Mouse (Mus musculus) forebrain, embryonic 13.5 days (tissue): ENCODE measurements at regions not wholly inside any gene's neighbourhood (a gene's known extent, or its start where the extent isn't known, plus 50 kb on each side); places are given as distances from the start of the nearest gene placed in this dataset.

Experiments
- ATAC-seq: fragments of 200-750 bp; cut with Nextera tagmentation; 2 replicates; pipeline ENCODE4 v1.8.0; 2017
- H3K27ac ChIP-seq: fragments of 300-500 bp; sonication (generic); 2 replicates; pipeline ENCODE4 v1.5.1; 2015; ENCODE audit warnings: inconsistent platforms, mild to moderate bottlenecking, moderate library complexity
- H3K27me3 ChIP-seq: fragments of 300-500 bp; sonication (generic); 2 replicates; pipeline ENCODE4 v1.6.1; 2015; ENCODE audit warnings: mild to moderate bottlenecking, inconsistent platforms
- H3K36me3 ChIP-seq: fragments of 300-500 bp; sonication (generic); 2 replicates; pipeline ENCODE4 v1.6.1; 2015; ENCODE audit warnings: mild to moderate bottlenecking, inconsistent platforms; ENCODE audit not compliant: poor library complexity, severe bottlenecking
- H3K4me1 ChIP-seq: fragments of 300-500 bp; sonication (generic); 2 replicates; pipeline ENCODE4 v1.6.1; 2015; ENCODE audit warnings: inconsistent platforms
- H3K4me2 ChIP-seq: fragments of 300-500 bp; sonication (generic); 2 replicates; pipeline ENCODE4 v1.6.1; 2015; ENCODE audit warnings: inconsistent platforms, mild to moderate bottlenecking, moderate library complexity
- H3K4me3 ChIP-seq: fragments of 300-500 bp; sonication (generic); 2 replicates; pipeline ENCODE4 v1.5.1; 2015; ENCODE audit warnings: mild to moderate bottlenecking, inconsistent platforms
- H3K9ac ChIP-seq: fragments of 300-500 bp; sonication (generic); 2 replicates; pipeline ENCODE4 v1.6.1; 2015; ENCODE audit warnings: mild to moderate bottlenecking, inconsistent platforms
- H3K9me3 ChIP-seq: fragments of 300-500 bp; sonication (generic); replicated peaks from 2 replicates; pipeline ENCODE4 v1.6.1; 2016; ENCODE audit warnings: inconsistent platforms
- WGBS: fragments of 180-500 bp; shearing (Covaris S2); methylation state at CpG from one replicate; pipeline ENCODE4 v1.1.7; 2015; 5-methylcytosine and 5-hydroxymethylcytosine counted together

DNA sequence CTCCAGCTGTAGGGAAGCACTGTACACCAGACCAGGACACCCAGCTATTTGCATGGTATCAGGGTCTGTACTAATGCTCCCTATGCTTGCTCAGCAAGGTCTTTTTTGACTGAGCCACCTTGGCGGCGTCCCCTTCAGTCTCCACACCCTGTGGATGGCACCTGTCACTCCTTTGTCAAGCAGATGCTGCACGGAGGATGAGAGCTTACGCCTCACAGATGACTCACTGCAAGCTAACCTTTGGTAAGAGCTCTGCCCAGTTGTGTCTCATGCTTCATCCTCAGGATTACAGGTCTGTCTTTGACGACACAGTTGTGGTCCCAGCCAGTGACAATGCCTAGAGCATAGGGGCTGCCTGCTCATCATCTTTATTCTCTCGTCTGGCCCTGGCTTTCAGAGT, 124.4 kb downstream of the Zfp706 start:
- H3K36me3 ChIP-seq, result no peaks in the 10 kb centered on the region
- H3K9ac ChIP-seq, result no peak overlapping the region
- ATAC-seq, result no peak
- no peak overlapping the region for H3K27ac ChIP-seq
- 83% methylated on average over 6 of the region's 6 CpGs for WGBS
- no peaks in the 10 kb centered on the region for H3K27me3 ChIP-seq
- no peak overlapping the region for H3K4me3 ChIP-seq
- H3K4me1 ChIP-seq, result no peaks in the 10 kb centered on the region
- no peaks in the 10 kb centered on the region for H3K9me3 ChIP-seq
- H3K4me2 ChIP-seq, result no peak overlapping the region

DNA sequence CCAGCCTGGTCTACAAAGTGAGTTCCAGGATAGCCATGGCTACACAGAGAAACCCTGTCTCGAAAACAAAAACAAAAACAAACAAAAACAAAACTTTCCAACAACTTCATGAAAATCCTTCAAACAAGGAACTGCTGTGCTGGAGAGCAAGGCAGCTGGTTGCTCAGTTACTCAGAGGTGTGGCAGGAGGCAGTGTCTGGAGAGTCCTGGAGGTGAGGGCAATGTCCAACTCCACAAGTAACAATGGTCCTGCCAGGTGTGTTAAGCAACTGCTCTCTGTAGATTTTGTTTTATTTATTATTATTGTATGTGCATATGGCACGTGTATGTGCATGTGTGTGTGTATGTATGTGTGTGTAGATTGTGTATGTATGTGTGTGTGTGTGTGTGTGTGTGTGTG, 126.0 kb downstream of the Zfp706 start:
- H3K4me3 ChIP-seq, result no peak overlapping the region
- WGBS, result 86% methylated on average over 2 of the region's 2 CpGs
- no peaks in the 10 kb centered on the region for H3K4me1 ChIP-seq
- no peaks in the 10 kb centered on the region for H3K36me3 ChIP-seq
- H3K9me3 ChIP-seq, result no peaks in the 10 kb centered on the region
- H3K27me3 ChIP-seq, result no peaks in the 10 kb centered on the region
- H3K4me2 ChIP-seq, result no peak overlapping the region
- H3K9ac ChIP-seq, result no peak overlapping the region
- no peak for ATAC-seq
- H3K27ac ChIP-seq, result no peak overlapping the region

DNA sequence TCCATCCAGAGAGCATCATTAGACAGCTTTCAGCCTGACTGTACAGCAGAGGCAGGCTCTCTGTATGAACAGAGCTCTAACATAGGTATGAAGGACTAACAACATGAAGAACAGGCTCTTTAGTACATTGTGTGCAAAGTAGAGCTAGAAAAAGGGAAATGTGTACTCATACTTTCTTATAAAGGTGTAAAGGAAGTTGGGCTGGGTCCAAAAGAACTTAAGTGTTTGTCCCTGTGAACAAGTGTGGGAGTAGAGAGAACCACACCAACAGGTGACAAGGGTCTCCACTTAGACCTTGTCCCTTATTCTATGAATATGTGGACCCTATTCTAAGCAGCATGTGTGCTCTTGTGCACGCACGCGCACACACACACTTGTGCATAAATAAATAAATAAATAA, 127.0 kb downstream of the Zfp706 start:
- H3K9ac ChIP-seq, result no peak overlapping the region
- WGBS, result 92% methylated on average over 3 of the region's 3 CpGs
- ATAC-seq, result no peak
- no peaks in the 10 kb centered on the region for H3K36me3 ChIP-seq
- no peaks in the 10 kb centered on the region for H3K4me1 ChIP-seq
- H3K4me3 ChIP-seq, result no peak overlapping the region
- no peaks in the 10 kb centered on the region for H3K27me3 ChIP-seq
- H3K27ac ChIP-seq, result no peak overlapping the region
- no peak overlapping the region for H3K4me2 ChIP-seq
- no peaks in the 10 kb centered on the region for H3K9me3 ChIP-seq

DNA sequence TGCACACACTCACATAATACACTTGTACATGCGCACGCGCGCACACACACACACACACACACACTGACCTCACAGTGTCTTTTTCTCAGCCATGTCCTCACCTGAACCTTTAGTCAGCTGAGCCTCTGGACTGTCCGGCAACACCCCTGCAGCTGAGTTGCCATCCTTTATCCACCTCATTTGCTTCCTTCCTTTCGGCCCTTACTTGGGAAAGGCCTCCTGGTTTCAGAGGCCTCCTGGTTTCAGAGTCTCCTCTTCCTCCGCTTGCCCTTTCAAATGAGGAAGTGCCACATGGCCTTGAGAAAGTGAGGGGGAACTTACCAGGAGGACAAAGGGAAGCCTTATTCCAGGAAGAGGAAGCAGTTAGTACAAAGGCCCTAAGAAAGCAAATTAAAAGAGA, 128.0 kb downstream of the Zfp706 start:
- Histone ChIP-seq H3K4me2 (no peak overlapping the region), H3K9ac (no peak overlapping the region), H3K4me3 (no peak overlapping the region), H3K27ac (no peak overlapping the region), H3K36me3 (no peaks in the 10 kb centered on the region), H3K27me3 (no peaks in the 10 kb centered on the region), H3K9me3 (no peaks in the 10 kb centered on the region), H3K4me1 (no peaks in the 10 kb centered on the region)
- ATAC-seq, result no peak
- WGBS, result 90% methylated on average over 7 of the region's 7 CpGs

DNA sequence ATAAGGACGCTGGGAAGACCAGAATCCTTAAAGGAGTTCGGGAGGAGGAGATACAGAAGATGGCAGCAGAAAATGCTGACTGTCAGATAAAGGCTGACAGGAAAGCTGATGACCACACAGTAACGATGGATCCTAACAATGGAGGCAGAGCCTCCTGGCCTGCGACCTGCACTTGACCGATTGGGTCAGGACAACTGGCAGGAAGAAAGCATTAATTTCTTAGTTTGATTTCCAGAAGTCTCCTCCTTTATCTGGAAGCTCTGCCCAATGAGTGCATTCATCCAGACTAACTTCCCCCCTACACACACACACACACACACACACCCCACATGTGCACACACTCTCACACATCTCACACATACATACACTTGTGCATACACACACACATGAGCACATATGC, 128.6 kb downstream of the Zfp706 start:
- H3K36me3 ChIP-seq, result no peaks in the 10 kb centered on the region
- H3K9me3 ChIP-seq, result no peaks in the 10 kb centered on the region
- no peak overlapping the region for H3K4me2 ChIP-seq
- no peak for ATAC-seq
- no peak overlapping the region for H3K4me3 ChIP-seq
- H3K9ac ChIP-seq, result no peak overlapping the region
- H3K27me3 ChIP-seq, result no peaks in the 10 kb centered on the region
- peaks cover 5% of the 10 kb centered on the region for H3K4me1 ChIP-seq
- WGBS, result 36% methylated on average over 5 of the region's 5 CpGs
- H3K27ac ChIP-seq, result no peak overlapping the region

DNA sequence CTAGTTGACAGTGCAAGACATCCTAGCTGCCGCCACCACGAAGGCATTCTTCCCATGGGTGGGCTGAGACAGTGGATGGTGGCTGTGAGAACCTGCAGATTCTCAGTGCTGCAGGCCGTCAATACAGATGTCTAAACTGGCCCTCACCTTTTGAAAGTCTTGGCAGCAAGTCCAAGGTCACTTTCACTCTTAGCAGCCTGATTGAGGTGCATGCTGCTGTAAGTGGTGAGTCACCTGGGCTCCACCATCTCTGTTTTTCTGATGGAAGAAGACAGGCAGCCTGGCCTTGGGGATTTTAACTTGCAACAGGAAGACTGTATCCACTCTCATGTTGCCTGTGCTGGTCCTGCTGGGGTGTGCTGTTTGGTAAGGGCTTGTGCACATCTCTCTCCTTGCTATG, 129.3 kb downstream of the Zfp706 start:
- Histone ChIP-seq H3K4me2 (no peak overlapping the region), H3K9me3 (no peaks in the 10 kb centered on the region), H3K27ac (no peak overlapping the region), H3K36me3 (no peaks in the 10 kb centered on the region), H3K4me3 (no peak overlapping the region), H3K4me1 (peaks cover 12% of the 10 kb centered on the region), H3K27me3 (no peaks in the 10 kb centered on the region), H3K9ac (no peak overlapping the region)
- ATAC-seq, result no peak
- 82% methylated on average over 3 of the region's 3 CpGs for WGBS

DNA sequence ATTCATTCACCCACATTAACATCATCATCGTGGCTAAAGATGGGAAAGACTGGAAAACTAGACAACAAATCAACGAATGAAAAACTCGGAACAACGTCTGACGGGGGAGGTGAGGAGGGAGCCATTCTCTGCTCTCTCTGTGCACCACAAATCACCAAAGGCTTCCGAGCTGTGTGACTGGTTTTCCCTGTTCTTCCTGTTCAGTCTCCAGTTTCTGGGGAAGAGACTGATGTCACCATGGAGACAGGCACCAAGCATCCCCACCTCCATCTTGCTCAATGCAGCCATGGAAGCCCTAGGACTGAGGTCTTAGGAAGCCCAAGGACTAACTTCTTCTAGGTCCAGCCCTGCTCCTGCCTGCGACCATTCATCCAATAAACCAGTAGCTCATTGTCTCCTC, 130.1 kb downstream of the Zfp706 start:
- no peaks in the 10 kb centered on the region for H3K9me3 ChIP-seq
- no peak overlapping the region for H3K4me3 ChIP-seq
- H3K4me1 ChIP-seq, result peaks cover 16% of the 10 kb centered on the region
- H3K9ac ChIP-seq, result no peak overlapping the region
- WGBS, result 83% methylated on average over 7 of the region's 7 CpGs
- no peak overlapping the region for H3K4me2 ChIP-seq
- ATAC-seq, result no peak
- H3K27ac ChIP-seq, result no peak overlapping the region
- no peaks in the 10 kb centered on the region for H3K27me3 ChIP-seq
- no peaks in the 10 kb centered on the region for H3K36me3 ChIP-seq

DNA sequence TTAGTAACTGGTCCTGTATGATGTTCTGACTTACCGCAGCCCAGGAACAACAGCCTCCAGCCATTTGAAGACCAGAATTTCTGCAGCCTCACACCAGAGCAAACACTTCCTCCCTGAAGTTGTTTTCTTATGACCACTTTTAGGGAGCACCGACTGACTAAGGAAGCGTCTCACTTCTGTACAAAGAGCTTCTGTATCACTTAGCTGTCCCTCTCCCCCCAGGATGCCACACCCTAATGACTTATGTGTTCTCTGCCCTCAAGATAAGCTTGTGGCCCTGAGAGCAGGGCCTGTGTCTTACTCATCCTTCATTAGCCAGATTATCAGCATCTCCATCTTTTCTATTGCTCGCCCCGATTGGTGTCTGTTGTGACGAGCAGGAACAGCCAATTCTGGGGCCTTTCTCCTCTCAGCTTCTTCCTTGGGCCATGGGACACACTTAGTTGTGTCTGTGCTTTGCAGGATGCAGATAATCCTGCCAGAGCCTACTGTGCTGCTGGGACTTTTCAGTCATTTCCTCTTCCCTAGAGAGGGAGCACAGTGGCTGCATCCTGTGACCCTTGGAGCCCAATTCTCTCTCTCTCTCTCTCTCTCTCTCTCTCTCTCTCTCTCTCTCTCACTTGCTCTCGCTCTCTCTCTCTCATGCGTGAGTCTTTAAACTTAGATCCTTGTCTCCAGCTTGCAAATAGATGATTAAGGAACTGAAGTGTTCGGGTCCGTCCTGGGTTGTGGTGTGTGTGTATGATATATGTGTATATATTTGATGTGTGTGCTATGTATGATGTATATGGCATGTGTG, 131.4 kb downstream of the Zfp706 start:
- H3K27ac ChIP-seq, result no peak overlapping the region
- H3K4me3 ChIP-seq, result no peak overlapping the region
- H3K4me1 ChIP-seq, result peaks cover 16% of the 10 kb centered on the region
- no peaks in the 10 kb centered on the region for H3K36me3 ChIP-seq
- no peaks in the 10 kb centered on the region for H3K27me3 ChIP-seq
- no peak overlapping the region for H3K4me2 ChIP-seq
- no peak overlapping the region for H3K9ac ChIP-seq
- no peak for ATAC-seq
- 86% methylated on average over 10 of the region's 10 CpGs for WGBS
- H3K9me3 ChIP-seq, result no peaks in the 10 kb centered on the region

DNA sequence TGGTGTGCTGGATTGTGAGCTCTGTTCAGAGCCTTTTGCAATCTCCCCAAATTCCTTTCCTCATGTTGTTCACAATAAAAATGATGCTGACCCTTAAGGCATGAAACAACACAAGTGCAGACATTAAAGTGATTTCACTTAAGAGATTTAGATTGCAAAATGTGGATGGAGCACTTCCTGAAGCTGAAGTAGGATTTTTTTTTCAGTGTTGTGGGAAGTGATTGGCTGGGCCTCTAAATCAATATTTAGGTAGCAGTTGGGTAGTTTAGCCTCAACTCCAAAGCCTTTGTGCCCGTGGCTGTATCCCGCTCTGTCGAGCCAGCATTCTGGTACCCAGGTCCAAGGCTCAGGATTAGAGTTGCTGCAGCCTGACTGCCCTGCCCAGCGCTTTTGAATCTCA, 133.0 kb downstream of the Zfp706 start:
- Histone ChIP-seq H3K27ac (no peak overlapping the region; the same call in 1 of the 2 replicates), H3K4me3 (no peak overlapping the region), H3K27me3 (no peaks in the 10 kb centered on the region), H3K4me2 (no peak overlapping the region), H3K9ac (no peak overlapping the region), H3K4me1 (peaks cover 16% of the 10 kb centered on the region), H3K9me3 (no peaks in the 10 kb centered on the region), H3K36me3 (no peaks in the 10 kb centered on the region)
- no peak for ATAC-seq
- 89% methylated on average over 4 of the region's 4 CpGs for WGBS

DNA sequence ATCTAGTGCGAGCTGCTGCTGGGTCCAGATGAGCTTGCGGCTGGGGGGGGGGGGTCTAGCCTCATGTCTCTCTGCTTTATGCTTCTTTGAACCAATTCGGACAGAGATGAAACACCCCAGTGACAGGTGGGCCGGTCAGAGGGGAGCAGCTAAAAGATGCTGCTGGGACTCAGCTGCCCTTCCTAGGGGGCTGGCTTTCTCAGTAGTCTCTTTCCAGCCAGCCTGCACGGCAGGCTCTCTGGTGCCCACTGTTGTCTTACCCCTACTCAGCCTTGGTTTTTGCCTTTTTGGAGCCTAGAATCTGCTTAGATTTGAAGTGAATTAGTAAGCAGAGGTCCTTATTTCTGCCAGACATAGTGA, 133.7 kb downstream of the Zfp706 start:
- Histone ChIP-seq H3K4me3 (no peak overlapping the region), H3K9me3 (no peaks in the 10 kb centered on the region), H3K36me3 (no peaks in the 10 kb centered on the region), H3K27me3 (no peaks in the 10 kb centered on the region), H3K27ac (peak overlapping the region; percentile 36; the same call in 1 of the 2 replicates), H3K4me1 (peaks cover 16% of the 10 kb centered on the region), H3K9ac (no peak overlapping the region), H3K4me2 (peak overlapping the region; percentile 40)
- no peak for ATAC-seq
- WGBS, result 13% methylated on average over 5 of the region's 5 CpGs

DNA sequence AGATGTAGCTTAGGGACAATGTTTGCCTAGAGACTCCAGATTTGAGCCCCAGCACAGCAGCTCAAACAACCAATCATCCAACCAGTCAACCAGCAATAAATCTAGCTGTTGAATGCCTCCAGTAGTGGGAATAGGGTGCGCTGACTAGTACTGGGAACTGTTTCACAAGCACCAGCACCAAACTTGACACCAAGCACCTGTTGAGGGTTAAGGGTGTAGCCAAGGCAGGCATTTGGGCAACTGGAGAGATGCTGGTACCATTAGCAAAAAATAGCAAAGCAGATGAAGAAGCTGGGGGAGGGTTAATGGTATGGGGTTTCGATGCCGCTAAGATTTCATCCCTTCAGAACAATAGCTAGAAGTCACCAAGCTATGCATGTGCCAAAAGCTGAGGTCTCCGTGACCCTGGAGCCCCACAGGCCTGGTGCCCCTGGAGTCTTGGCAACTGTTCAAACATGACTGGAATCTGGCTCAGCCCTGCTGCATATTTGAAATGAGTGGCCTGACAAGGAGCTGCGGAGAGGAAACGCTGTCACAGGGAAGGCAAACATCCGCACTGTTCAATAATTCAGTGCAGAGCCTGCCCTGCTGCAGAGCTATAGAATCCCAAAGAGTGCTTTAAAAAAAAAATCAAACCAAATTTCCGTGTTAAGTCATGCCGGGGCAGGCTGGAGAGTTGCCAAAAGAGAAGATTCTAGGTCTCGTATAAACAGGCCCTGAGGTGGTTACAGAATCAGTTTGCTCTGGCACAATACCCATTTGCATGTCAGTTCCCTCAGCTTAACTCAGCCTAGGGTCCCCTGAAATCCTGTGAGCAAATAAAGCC, 134.3 kb downstream of the Zfp706 start:
- Histone ChIP-seq H3K4me3 (no peak overlapping the region), H3K9me3 (no peaks in the 10 kb centered on the region), H3K27ac (peak overlapping the region; percentile 36; the same call in 1 of the 2 replicates), H3K27me3 (no peaks in the 10 kb centered on the region), H3K9ac (peak overlapping the region; percentile 12; the same call in 1 of the 2 replicates), H3K4me1 (peaks cover 16% of the 10 kb centered on the region), H3K4me2 (peak overlapping the region; percentile 40), H3K36me3 (no peaks in the 10 kb centered on the region)
- peak; percentile 68 for ATAC-seq
- WGBS, result 16% methylated on average over 10 of the region's 10 CpGs

DNA sequence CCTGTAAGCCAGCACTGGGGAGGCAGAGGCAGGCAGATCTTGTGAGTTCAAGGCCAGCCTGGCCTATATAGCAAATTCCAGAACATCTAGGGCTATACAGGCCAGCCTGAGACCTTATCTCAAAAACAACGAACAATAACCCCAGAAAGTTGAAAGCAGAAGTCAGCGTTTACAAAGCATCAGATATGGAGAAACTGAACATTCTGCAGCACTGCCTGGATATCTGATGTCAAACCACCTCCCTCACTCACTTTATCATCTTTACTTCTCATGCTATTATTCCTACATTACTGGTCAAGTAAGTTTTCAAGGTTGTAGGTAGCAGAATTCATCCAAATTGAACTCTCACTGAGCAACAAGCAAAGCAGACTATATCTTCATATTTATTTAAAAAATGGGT, 135.0 kb downstream of the Zfp706 start:
- no peak for ATAC-seq
- H3K9ac ChIP-seq, result no peak overlapping the region
- H3K4me1 ChIP-seq, result peaks cover 16% of the 10 kb centered on the region
- no peak overlapping the region for H3K4me2 ChIP-seq
- no peaks in the 10 kb centered on the region for H3K9me3 ChIP-seq
- no peaks in the 10 kb centered on the region for H3K27me3 ChIP-seq
- H3K27ac ChIP-seq, result no peak overlapping the region
- 95% methylated on average over 2 of the region's 2 CpGs for WGBS
- no peak overlapping the region for H3K4me3 ChIP-seq
- H3K36me3 ChIP-seq, result no peaks in the 10 kb centered on the region
